Mouse (Mus musculus): Measurements from ENCODE around the gene Lrrc8d.

The Lrrc8d gene

DNA sequence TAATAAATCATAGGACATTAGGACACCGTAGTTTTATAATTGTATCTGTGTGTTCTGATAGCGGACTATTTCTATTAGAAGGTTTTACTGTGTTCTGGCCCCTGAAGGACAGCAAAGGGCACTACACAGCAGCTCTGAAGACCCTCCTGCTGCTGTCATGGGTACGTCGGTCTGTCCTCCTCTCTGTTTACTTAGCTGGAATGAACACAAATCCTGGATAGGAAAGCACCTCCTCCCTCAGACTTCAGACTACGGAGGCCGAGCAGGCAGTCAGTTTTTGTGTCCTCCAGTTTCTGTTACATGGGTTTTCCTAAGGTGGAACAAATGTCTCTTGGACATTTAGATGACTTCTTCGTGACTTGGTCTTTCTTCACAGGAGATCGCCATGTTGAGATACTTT lies 78.4 kb downstream of the Lrrc8d start:
- no peak for DNase-seq

DNA sequence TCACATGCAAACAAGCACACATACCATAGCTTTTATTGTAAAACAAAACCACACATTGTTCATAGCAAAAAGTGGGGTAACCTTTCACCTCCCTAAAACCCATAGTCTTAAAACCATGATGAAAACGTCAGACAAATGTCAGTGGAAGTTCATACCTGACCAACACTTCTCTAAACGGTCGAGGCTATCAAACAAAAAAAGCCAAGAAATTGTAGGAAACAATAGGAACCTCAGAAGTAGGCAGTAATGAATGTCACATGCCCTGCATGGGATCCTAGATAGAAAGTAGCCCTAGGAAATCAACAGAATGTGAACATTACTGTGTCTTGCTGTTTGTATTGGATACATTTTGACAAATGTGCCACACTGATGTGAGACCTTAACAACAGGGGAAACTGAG lies 79.0 kb downstream of the Lrrc8d start:
- no peak for DNase-seq

- DNase-seq, result no peak
Observed at GRCm38 (mm10) chr5:105779331-105779730, 79.6 kb downstream of the Lrrc8d start.

DNA sequence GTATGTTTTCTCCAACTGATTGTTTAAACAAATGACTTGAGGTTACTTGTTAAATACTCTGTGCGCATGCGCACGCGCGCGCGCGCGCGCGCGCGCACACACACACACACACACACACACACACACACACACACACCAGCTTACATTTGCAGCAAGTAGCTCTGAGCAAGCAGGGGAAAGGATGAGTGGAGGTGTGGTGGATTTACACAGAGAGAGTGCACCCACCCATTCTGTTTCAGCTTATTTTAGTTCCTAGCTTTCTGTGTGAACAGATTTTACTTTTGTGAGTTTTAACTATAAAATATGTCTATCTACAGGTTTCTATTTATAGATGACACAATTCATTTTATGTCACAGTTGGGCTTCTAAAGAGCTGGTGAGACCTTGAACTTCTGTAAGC lies 84.1 kb downstream of the Lrrc8d start:
- no peak for DNase-seq

- no peak for DNase-seq
Observed at GRCm38 (mm10) chr5:105784724-105785123, 85.0 kb downstream of the Lrrc8d start.

GRCm38 (mm10) chr5:105787577-105787976 lies 87.8 kb downstream of the Lrrc8d start:
- DNase-seq, result no peak

GRCm38 (mm10) chr5:105789801-105790200 lies 90.0 kb downstream of the Lrrc8d start:
- no peak for DNase-seq

- peak; percentile 44 for DNase-seq
Observed at GRCm38 (mm10) chr5:105792331-105792801, 92.6 kb downstream of the Lrrc8d start.

DNA sequence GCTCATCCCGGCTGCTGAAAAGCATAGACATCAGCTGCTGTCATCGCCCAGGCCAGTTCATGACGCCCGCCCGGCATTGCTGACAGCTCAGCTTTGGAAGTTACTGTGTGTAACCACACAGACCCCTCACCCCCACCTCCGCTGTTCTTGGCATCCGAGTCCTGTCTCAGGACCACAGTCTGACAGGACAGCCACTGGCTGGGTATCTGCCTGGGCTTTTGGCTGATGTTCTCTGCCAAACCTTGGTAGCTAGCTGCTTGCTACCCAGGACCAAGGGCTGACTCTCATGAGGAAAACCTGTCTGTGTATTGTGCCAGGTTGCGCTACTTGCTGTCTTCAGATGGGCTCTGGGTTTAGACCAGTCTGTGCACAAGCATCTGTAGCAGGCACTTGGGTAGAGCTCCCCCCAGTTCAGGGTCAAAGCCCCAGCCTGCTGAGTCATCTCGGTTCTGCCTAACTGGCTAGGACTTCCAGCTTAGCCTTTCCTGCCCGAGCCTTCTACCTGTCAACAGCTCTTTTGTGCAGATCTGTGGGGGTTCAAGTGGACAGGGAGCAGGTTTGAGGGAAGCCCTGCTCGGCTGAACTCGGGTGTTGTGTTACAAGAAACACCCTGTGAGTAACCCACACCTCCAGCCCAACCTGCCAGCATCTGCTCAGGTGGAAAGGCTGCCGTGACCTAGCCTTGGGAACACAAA lies 93.2 kb downstream of the Lrrc8d start:
- DNase-seq, result peak; percentile 34

DNA sequence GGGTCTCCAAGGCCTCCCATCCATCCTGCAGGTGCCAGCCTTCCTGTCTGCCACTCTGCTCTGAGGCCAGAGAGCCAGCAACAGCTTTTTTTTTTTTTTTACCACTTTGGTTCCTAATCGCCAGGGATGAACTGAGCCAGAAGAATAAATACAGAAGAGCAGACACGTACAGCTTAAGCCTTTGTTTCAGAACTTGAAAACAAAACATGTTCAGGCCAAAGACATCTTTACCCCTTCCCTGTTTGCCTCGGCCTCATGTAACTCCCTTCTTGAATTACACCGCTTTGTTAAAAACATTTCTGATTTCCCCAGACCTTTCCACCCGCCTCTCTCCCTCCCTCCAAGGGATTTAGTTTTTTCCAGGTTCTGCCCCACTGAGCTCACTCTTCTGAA lies 93.8 kb downstream of the Lrrc8d start:
- DNase-seq, result no peak

DNA sequence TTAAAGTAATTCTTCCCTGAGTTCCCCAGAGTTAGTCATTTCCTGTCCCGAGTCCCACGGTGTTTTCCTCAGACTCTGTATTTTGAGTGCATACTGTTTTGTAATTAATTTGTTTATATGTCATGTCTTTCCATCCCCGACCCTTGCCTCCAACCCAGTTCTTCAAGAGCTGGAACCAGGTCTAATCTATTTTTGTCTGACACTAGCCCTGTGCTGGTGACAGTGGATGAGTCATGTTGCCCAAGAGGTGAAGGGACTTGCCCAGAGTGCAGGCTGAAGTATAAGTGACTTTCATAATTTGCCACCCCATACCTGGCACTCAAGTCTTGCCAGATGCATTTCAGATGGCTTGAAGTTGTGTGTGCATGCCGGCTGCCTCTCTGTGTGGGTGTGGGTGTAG lies 98.7 kb downstream of the Lrrc8d start:
- no peak for DNase-seq

- DNase-seq, result no peak
Observed at GRCm38 (mm10) chr5:105799850-105800635, 100.3 kb downstream of the Lrrc8d start.

DNA sequence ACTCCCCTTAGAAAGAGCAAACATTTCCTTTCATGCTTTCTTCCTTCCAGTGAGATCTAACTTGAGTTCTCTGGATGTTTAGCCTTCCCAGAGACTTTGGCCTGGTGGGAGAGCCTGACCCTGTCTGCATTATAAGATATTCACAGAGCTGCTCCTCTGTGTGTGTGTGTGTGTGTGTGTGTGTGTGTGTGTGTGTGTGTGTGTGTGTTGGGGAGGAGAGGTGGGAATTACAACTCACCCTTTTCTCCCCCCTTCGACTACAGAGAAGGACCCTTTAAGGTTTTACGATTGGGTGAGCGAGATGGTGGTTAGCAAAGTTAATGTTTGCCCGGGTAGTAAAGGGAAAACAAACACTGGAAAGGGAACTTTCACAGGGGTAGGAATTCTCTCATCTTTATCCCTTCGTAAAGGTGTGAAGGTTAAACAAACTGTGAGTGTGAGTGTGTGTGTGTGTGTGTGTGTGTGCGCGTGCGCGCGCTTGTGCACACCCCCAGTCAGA lies 101.3 kb downstream of the Lrrc8d start:
- no peak for DNase-seq

- no peak for DNase-seq
Observed at GRCm38 (mm10) chr5:105805955-105806354, 106.2 kb downstream of the Lrrc8d start.

DNA sequence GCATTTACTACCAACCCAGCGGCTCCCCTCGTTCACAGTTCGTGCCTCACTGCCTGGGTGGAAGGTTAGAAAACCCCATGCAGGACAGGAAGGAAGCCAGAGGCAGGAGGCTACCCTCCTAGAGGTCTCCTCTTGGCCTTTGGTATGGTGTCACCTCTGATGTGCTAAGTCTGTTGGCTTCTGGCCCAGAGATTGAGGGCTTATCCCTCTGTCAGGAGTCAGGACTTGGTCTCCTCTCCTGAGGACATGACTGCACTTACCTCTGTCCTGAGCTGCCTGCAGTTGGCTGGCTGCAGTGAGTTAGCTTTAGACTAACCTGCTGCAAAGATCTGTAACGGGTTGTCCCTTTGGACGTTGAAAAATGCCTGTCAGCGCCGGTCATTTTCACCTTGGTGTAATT lies 107.7 kb downstream of the Lrrc8d start:
- DNase-seq, result no peak

GRCm38 (mm10) chr5:105809056-105809455 lies 109.3 kb downstream of the Lrrc8d start:
- DNase-seq, result no peak

DNA sequence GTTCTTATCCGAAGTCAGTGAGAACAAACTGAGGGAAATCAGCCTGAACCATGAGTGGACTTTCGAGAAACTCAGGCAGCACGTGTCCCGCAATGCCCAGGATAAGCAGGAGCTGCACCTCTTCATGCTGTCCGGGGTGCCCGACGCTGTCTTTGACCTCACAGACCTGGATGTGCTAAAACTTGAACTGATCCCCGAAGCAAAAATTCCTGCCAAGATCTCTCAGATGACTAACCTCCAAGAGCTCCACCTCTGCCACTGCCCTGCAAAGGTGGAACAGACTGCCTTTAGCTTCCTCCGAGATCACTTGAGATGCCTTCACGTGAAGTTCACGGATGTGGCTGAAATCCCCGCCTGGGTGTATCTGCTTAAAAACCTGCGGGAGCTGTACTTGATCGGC lies 113.3 kb downstream of the Lrrc8d start:
- DNase-seq, result no peak

GRCm38 (mm10) chr5:105813974-105814373 lies 114.2 kb downstream of the Lrrc8d start:
- no peak for DNase-seq

DNA sequence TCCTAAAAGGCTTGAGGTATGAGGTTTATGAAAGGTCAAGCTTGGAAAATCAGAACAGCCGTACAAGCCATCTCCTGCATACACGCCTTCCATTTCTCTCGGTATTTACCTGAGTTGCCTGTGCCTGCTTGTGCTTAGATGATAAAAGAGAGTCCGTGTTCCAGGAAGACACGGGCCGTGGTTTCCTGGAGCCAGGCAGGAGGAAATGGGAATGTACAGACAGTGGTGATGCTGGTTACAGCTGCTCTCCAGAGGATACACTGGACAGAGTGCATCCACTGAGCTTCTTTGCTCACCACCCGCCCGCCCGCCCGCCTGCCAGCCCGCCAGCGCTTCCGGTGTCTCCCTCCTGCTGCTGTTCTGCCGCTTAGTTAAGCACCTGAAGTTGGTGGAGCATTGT lies 116.3 kb downstream of the Lrrc8d start:
- no peak for DNase-seq

GRCm38 (mm10) chr5:105817248-105817976 lies 117.6 kb downstream of the Lrrc8d start:
- DNase-seq, result no peak

GRCm38 (mm10) chr5:105818411-105818810 lies 118.6 kb downstream of the Lrrc8d start:
- DNase-seq, result no peak

- no peak for DNase-seq
Observed at GRCm38 (mm10) chr5:105821390-105821789, 121.6 kb downstream of the Lrrc8d start.
